Mouse (Mus musculus) splenic B cell, adult 2 months (primary cell): ENCODE measurements around the gene Lhb.

Source experiments
- DNase-seq: peaks from one replicate; pipeline ENCODE4 v3.0.0-alpha.2; 2011; ENCODE audit warnings: low read depth, low spot score
- H3K27me3 ChIP-seq: 2 replicates; pipeline ENCODE4 v1.6.1; 2012; ENCODE audit warnings: mild to moderate bottlenecking, low read length, moderate library complexity, mixed read lengths; ENCODE audit not compliant: control insufficient read depth, poor library complexity, insufficient read depth, severe bottlenecking
- H3K36me3 ChIP-seq: 2 replicates; pipeline ENCODE4 v1.6.1; 2012; ENCODE audit warnings: mild to moderate bottlenecking, low read length, moderate library complexity, mixed read lengths; ENCODE audit not compliant: control insufficient read depth, poor library complexity, insufficient read depth, severe bottlenecking

Lhb gene

GRCm38 (mm10) chr7:45467090-45467670 lies 46.6 kb downstream of the Lhb start:
- Histone ChIP-seq H3K36me3 (peaks cover 1% of the 10 kb centered on the region; the same call in 1 of the 2 replicates), H3K27me3 (no peaks in the 10 kb centered on the region)
- no peak for DNase-seq

- Histone ChIP-seq H3K27me3 (no peaks in the 10 kb centered on the region), H3K36me3 (no peaks in the 10 kb centered on the region)
- peak; percentile 87 for DNase-seq
Observed at GRCm38 (mm10) chr7:45470869-45471268, 50.2 kb downstream of the Lhb start.
